In genomic region chrX:168122806-168123588, GRCm38 (mm10) we compare ENCODE assay signal across 8 mouse cellular contexts.
DNase-seq lines count a peak whose midpoint lies in the region.

No protein-coding gene starts in this region.

- H3K27ac ChIP-seq in heart, embryonic 10.5 days = no peak overlapping the region
- H3K27ac ChIP-seq in hindbrain, embryonic 10.5 days = peak overlapping the region; percentile 67; the same call in 1 of the 2 replicates

- WGBS in heart, embryonic 10.5 days = 11% methylated on average over 42 of the region's 42 CpGs
- 18% methylated on average over 42 of the region's 42 CpGs for WGBS in hindbrain, embryonic 10.5 days

- no peaks in the 10 kb centered on the region for H3K36me3 ChIP-seq in heart, embryonic 10.5 days
- H3K36me3 ChIP-seq in hindbrain, embryonic 10.5 days = no peaks in the 10 kb centered on the region

- peak overlapping the region; percentile 58 for H3K4me3 ChIP-seq in heart, embryonic 10.5 days
- H3K4me3 ChIP-seq in hindbrain, embryonic 10.5 days = peak overlapping the region; percentile 56

- intact Hi-C loops in heart, postnatal 10 days (cut with DNase I) = no loop called here
- intact Hi-C loops in left cerebral cortex, postnatal 36 days (cut with DNase I) = loop anchor here (10.0 kb wide), 1 partner anchor 628 kb away; no protein-coding TSS in a partner anchor

- no peaks in the 10 kb centered on the region for H3K9me3 ChIP-seq in heart, embryonic 10.5 days
- no peaks in the 10 kb centered on the region for H3K9me3 ChIP-seq in hindbrain, embryonic 10.5 days

- H3K27me3 ChIP-seq in heart, embryonic 10.5 days (ENCODE audit: insufficient read depth, poor library complexity, severe bottlenecking) = peaks cover 57% of the 10 kb centered on the region
- peaks cover 93% of the 10 kb centered on the region for H3K27me3 ChIP-seq in hindbrain, embryonic 10.5 days (ENCODE audit: insufficient read depth, poor library complexity, severe bottlenecking)

- no peaks in the 10 kb centered on the region for H3K4me1 ChIP-seq in heart, embryonic 10.5 days
- peaks cover 3% of the 10 kb centered on the region; the same call in 1 of the 2 replicates for H3K4me1 ChIP-seq in hindbrain, embryonic 10.5 days (replicated peaks)

- no peak for DNase-seq in heart, embryonic 10.5 days (ENCODE audit: low spot score)
- DNase-seq in heart, postnatal 10 days = no peak
- peak; percentile 11 for DNase-seq in ES-CJ7 (ENCODE audit: low read depth, low spot score)
- DNase-seq in cerebellum, postnatal 25 days = peak; percentile 39 to 48
- DNase-seq in hindbrain, embryonic 10.5 days (ENCODE audit: low spot score) = peak; percentile 33
- DNase-seq in left cerebral cortex, postnatal 36 days (ENCODE audit: low spot score in 2 of 2) = peak; percentile 32 to 34
- DNase-seq in right cerebral cortex, adult 2 months (ENCODE audit: low spot score in 2 of 2) = peak; percentile 11 to 33
- DNase-seq in thymus, postnatal 36 days = no peak

Comparison
In these comparisons a context has a peak if more than half of its experiments do, and no peak if none do; other contexts are left out.
1. DNase-seq: peak in ES-CJ7 (single experiment), cerebellum, postnatal 25 days (2 of 2), hindbrain, embryonic 10.5 days (single experiment), left cerebral cortex, postnatal 36 days (2 of 2) and right cerebral cortex, adult 2 months (2 of 2); none in heart, embryonic 10.5 days (single experiment), heart, postnatal 10 days (0 of 2) and thymus, postnatal 36 days (0 of 2).